Mouse (Mus musculus): ENCODE measurements at regions not wholly inside any gene's neighbourhood (a gene's known extent, or its start where the extent isn't known, plus 50 kb on each side); places are given as distances from the start of the nearest gene placed in this dataset.
"Not testable (repeated sequence)": the region's sequence is repeated elsewhere in the genome, so short reads cannot be mapped to it uniquely, and the experiment has no call there.

DNA sequence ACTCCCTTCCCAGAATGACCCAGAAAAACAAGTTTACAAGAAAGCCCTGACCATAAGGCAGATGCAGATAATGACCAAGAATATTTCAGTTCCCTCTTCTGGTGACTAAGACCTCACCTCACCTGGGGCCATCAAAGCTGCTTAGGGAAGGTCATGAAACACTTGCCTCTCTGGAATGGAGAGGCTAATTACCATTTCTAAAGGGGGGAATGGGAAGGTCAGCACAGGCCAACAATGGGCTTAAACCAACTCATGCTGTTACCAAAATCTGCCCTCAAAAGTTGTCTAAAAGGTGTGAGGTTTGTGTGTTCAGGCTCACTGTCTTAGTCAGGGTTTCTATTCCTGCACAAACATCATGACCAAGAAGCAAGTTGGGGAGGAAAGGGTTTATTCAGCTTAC, 123.0 kb downstream of the Sgo2b start:
- DNase-seq = no peak

DNA sequence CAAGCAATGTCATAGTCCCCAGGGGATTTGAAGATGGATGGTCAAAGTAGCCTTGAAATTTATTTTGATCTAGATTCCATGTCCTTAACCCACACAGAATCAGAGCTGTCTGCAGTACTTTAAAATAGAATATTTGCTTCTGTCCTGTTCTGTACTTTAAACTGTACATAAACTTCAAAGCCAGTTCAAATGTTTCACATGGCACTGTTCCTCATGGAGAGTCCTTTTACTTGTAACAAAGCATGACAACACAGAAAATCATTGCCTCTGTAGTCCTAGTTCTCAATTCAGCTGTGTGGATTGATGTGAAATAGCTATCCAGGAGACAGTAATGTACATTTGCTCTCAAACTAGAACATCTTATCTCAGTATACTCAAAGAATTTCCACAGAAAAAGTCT, 123.9 kb downstream of the Sgo2b start:
- no peak for DNase-seq

DNA sequence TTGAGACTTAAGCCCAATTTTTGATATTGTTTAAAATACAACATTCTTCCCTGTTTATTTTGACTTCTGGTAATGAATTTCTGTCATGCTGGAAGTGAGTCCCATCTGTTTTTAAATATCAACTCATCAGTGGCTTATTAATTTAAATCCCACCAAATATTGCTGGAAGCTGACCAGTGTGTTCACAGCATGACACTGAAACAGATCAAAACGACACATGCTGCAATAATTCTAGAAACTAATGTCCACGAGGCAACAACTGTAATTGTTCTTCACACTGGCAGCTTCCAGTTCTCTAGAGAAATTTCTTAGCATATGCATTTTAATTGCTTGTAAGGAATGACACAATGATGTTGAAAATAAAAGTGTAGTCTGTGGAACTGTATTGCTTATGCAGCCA, 167.6 kb downstream of the Sgo2b start:
- no peak for DNase-seq

DNA sequence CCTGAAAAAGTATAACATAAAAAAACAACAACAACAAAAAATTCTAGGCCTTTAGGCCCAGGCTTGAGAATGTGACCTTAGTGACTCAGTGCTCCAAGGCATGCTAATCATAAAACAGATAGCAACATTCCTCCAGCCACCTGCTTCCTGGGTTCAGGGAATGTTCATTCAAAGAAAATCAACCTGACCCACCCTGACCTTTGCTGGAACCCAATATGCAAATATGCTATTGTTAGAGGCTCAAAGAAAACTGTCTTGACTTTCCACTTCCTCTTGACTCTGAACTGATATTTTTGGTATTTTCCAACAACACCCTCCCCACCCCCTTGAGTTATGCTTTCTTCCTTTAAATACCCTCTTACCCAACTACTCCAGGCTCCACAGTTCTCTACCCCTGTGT, 191.2 kb downstream of the Sgo2b start:
- no peak for DNase-seq

DNA sequence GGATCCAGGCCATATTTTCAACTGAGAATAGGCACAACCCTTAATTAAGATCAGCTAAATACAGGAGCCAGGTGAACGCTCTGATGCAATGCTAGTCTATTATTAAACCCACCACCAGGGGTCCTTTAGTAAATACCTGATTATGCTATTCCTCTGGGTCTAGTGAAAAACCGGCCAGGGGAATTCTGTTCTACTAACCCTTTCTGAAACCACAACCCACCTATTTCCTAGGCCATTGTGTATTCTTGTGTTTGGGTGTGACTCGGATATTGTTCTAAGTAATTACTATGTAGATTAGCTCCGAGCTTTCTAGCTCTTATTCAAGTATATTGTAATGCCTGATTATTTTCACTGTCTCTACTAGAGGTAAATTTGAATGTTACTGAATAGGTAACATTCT, 192.1 kb downstream of the Sgo2b start:
- not testable (repeated sequence) for DNase-seq

DNA sequence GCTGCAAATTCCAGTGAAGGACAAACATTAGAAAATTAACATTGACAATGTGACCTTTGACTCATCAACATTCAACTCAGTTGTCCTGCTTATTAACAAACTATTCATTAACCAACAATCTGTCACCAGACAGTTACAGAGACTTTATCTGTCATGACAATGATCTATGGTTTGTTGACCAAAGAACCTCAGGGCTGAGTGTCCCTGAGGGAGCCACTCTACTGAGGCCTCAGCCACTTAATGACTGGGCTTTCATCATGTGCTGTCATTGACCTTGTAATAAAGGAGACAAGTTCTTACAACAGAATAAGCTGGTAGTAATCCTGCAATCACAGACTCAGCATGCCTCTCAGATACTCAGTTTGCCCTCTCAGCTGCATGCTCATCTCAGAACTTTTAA, 196.8 kb downstream of the Sgo2b start:
- DNase-seq = peak; percentile 5

DNA sequence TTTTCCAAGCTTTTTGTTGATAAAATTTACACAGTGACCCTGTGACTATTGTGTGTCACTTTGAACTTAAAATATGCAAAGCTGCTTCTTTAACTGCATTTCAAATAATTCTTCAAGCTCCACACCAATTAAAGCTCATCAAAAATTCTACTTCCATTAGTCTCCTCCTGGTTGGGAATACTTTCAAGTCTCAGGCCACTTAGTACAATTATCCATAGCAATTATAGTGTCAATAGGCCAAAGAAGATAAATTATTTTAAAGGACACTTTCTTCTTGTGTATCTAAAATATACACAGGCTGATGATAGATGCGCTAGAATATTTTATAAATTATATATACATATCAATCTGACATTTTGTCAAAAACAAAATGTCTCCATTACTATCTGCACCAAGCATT, 197.2 kb downstream of the Sgo2b start:
- no peak for DNase-seq

DNA sequence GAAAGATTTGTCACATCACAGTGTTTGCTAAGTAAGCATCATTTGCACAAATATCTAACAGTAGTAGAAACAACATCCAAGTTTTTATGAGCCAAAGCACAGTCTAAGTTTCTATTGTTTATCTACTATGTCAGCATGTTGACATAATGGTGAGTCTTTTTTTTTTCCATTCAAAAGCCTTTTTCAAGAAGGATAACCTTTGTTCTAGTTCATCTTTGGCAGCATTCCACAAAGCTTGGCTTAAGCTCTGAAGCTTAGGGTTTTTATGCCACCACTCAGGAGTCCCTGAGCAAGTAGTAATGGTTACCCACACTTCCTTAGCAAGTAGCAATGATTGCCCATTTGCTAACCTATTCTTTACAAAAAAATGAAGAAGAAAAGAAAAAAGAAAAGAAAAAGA, 198.8 kb downstream of the Sgo2b start:
- DNase-seq = no peak

DNA sequence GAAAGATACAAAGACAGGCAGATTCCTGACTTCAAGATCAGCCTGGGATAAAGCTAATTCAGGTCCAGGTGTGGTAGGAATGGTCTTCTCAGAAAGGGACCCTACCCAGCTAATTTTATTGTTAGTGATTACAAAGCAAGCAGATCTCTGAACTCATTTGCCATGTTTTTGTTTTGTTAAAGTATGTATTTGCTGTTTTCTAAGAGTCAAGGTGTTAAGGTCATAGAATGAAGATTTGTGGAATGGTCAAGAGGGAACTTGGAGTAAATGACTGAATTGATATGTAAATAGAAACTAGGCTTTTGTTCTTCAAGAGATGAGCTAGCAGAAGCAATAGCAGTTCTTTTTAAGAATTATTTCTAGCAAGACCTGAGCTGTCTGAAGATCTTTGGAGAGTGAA, 217.6 kb downstream of the Sgo2b start:
- no peak for DNase-seq

DNA sequence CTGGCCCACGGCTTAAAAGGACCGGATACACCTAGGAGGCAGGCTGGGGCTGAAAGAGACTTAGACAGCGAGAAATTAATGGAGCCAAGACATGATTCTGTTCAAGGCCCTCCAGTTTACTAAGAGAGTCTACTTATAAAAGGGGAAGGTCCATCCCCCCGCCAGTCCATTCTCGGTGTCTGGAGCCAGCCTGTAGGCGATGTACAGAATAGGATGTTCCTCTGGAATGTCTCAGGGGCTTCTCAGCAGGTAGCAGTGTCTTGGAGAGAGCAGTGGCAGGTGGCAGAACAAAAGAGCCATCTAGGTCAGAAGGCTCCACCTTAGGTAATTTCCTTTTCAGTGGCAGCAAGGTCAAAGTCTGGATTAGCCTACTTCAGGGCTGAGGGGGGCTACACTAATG, 221.3 kb downstream of the Sgo2b start:
- not testable (repeated sequence) for DNase-seq

Measured in kidney, postnatal 10 days (tissue).